Mouse (Mus musculus) erythroblast, embryonic 14.5 days (primary cell): Measurements from ENCODE around the gene Kcna6. TPM values are rescaled to one million over a fixed set of nuclear protein-coding genes. Genes with fewer than 3 reads are reported as not detected.

ENCODE experiments used
- H3K27me3 ChIP-seq: 2 replicates; pipeline ENCODE4 v1.6.1; 2012; ENCODE audit warnings: inconsistent platforms; ENCODE audit not compliant: control insufficient read depth
- H3K36me3 ChIP-seq: 2 replicates; pipeline ENCODE4 v1.6.1; 2012; ENCODE audit warnings: mild to moderate bottlenecking, inconsistent platforms; ENCODE audit not compliant: control insufficient read depth
- H3K4me1 ChIP-seq: 2 replicates; pipeline ENCODE4 v1.6.1; 2012; ENCODE audit warnings: inconsistent platforms; ENCODE audit not compliant: control insufficient read depth
- H3K4me3 ChIP-seq: replicated peaks from 2 replicates; pipeline ENCODE3; 2012; ENCODE audit warnings: moderate library complexity, mild to moderate bottlenecking, inconsistent platforms
- H3K9me3 ChIP-seq: 2 replicates; pipeline ENCODE4 v1.6.1; 2012; ENCODE audit warnings: low read length, inconsistent platforms, mixed read lengths; ENCODE audit not compliant: control insufficient read depth
- GATA1 ChIP-seq: IDR thresholded peaks from 2 replicates; pipeline ENCODE4 v1.6.1; 2012; ENCODE audit warnings: low read length, inconsistent platforms, mixed read lengths
- TAL1 ChIP-seq: IDR thresholded peaks from 3 replicates; pipeline ENCODE4 v1.6.1; 2012; ENCODE audit warnings: low read length, inconsistent platforms, mixed read lengths
- polyA plus RNA-seq: library from polyadenylated mRNA; stranded (reverse); fragments of >175 nt; gene quantifications from 2 replicates; pipeline ENCODE4 v1.2.3, GENCODE M21; 2012

Kcna6 gene
- polyA plus RNA-seq, 1 experiment = not detected

DNA sequence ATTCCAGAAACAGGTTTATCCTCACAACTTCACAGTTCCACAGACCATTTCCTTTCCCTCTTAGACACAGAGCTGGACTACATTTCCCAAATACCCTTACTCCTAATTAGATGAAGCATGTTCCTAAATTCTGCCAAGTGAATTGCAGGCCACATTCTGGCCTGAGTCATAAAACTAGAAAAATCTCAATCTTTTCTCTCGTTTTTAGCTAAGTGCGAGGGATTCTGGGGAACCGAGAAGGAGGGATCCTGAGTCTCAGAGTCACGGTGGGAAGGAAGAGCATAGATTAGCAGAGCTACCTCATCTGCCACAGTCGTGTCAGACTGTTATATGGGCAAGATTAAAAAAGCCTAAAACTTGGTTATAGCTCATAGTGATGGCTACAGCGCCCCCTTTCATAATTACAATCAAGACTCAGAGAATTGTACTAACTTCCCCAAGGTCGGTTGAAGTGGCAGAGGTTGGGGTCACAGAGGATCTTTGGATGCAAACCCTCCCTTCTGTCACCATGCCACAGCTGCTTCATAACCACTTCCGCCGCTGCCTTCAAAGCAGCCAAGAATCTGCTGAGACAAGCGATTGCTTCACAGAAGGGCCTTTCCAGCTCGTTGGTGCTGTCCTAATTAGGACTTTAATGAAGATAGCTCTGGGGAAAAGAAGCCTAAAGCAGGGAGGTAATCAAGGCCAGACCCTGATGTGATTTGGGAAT is 28.6 kb upstream of the Kcna6 start:
- H3K9me3 ChIP-seq = no peaks in the 10 kb centered on the region
- no peaks in the 10 kb centered on the region for H3K4me1 ChIP-seq
- H3K27me3 ChIP-seq = no peaks in the 10 kb centered on the region
- H3K4me3 ChIP-seq = no peak overlapping the region
- no peaks in the 10 kb centered on the region for H3K36me3 ChIP-seq
- TF ChIP-seq TAL1 (no peak), GATA1 (no peak)

DNA sequence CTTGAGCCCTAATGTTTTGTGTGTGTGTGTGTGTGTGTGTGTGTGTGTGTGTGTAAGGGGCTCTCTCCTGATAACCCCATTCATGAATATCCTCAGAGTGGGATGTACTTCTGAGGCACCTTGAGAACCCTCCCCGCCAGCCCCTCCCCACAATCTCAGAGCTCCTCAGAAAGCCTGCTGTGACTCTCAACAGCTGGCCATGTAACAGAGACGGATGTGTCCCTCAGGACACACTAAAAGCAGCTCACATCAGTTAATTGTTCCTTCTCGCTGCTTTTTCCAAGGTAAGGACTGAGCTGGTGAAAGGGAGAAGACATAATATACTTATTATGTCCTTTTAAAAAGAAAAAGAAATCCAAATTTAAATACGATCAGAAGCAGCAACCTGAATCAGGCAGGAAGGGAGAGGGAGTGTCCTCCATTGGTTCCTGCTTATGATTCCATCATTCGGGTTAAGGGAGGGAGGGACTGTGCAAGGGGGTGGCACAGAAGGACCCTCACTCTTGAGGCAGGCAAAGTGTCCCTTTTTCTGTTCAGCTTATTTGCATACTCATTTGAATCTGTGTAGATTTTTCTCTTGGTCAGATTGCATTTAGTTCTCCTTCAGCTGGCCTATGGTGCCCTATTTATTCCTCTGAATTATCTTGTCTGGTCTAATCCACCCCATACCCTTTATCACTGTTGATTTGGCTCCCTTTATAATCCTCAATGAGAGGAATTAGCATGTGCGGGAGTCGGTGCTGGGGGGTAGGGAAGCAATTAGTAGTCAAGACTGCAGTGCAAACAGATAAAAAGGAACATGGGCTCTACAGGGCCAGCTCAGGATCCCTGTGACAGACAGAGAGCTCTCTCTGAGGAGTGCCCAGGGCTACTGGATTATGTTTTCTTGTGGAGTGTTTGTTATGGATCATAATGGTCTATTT is 27.4 kb upstream of the Kcna6 start:
- TF ChIP-seq TAL1 (no peak), GATA1 (no peak)
- H3K4me3 ChIP-seq = no peak overlapping the region
- no peaks in the 10 kb centered on the region for H3K4me1 ChIP-seq
- no peaks in the 10 kb centered on the region for H3K27me3 ChIP-seq
- no peaks in the 10 kb centered on the region for H3K36me3 ChIP-seq
- no peaks in the 10 kb centered on the region for H3K9me3 ChIP-seq

GRCm38 (mm10) chr6:126766552-126766951 is 26.1 kb upstream of the Kcna6 start:
- no peaks in the 10 kb centered on the region for H3K27me3 ChIP-seq
- no peaks in the 10 kb centered on the region for H3K9me3 ChIP-seq
- H3K4me3 ChIP-seq = no peak overlapping the region
- TF ChIP-seq GATA1 = no peak
- no peak for TF ChIP-seq TAL1
- H3K4me1 ChIP-seq = no peaks in the 10 kb centered on the region
- H3K36me3 ChIP-seq = no peaks in the 10 kb centered on the region

- TF ChIP-seq TAL1 (no peak), GATA1 (no peak)
- no peaks in the 10 kb centered on the region for H3K4me1 ChIP-seq
- H3K9me3 ChIP-seq = no peaks in the 10 kb centered on the region
- H3K27me3 ChIP-seq = no peaks in the 10 kb centered on the region
- H3K4me3 ChIP-seq = no peak overlapping the region
- no peaks in the 10 kb centered on the region for H3K36me3 ChIP-seq
Measured at GRCm38 (mm10) chr6:126764563-126765091, 24.2 kb upstream of the Kcna6 start.

DNA sequence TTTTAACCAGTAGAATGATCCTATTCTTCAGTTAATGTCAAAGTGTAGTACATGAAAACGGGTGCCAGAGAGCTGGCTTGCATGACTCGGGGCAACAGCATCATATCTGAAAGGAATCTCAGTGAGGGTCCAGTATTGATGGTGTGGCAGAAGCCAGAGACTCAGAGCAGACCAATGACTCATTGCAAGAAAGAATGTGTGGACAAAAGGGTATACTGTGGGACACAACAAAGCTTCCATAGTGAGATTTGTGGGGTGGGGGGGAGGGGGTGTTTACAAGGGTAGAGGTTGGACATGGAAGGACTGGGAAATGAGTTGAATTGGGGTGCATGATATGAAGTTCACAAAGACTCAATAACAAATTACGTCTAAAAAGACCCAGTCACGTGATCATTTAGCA is 20.9 kb upstream of the Kcna6 start:
- no peak overlapping the region for H3K4me3 ChIP-seq
- no peak for TF ChIP-seq GATA1
- TF ChIP-seq TAL1 = no peak
- H3K36me3 ChIP-seq = no peaks in the 10 kb centered on the region

GRCm38 (mm10) chr6:126755729-126756411 is 15.4 kb upstream of the Kcna6 start:
- Histone ChIP-seq H3K9me3 (no peaks in the 10 kb centered on the region; the same call in 1 of the 2 replicates), H3K4me1 (no peaks in the 10 kb centered on the region), H3K4me3 (no peak overlapping the region), H3K27me3 (no peaks in the 10 kb centered on the region), H3K36me3 (no peaks in the 10 kb centered on the region)
- no peak for TF ChIP-seq GATA1

More for the DNA sequence above, 20.9 kb upstream of the Kcna6 start:
- Histone ChIP-seq H3K27me3 (no peaks in the 10 kb centered on the region), H3K4me1 (no peaks in the 10 kb centered on the region), H3K9me3 (no peaks in the 10 kb centered on the region; the same call in 1 of the 2 replicates)

DNA sequence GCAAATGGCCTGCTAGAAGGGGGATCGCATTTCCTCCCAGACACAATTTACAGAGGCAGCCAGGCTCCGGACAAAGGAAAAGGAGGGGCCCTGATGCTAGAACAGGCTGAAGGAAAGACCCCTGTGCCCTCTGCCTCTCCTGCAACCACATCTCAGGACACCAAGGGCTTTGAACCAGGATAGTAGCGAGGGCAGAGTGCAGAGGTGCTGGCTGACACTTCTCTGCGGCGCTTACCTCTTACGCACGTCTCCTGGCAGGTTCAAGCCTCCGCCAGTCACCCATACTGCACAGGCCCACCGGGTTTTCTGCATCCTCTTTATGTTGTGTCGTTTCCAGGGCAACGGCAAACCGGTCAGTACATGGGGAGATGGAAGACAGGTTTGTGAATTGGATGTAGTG is 12.0 kb upstream of the Kcna6 start:
- Histone ChIP-seq H3K4me1 (no peaks in the 10 kb centered on the region), H3K27me3 (no peaks in the 10 kb centered on the region), H3K36me3 (no peaks in the 10 kb centered on the region), H3K4me3 (no peak overlapping the region), H3K9me3 (no peaks in the 10 kb centered on the region)
- TF ChIP-seq GATA1 (no peak), TAL1 (no peak; the same call in 2 of the 3 replicates)

GRCm38 (mm10) chr6:126745888-126746287 is 5.4 kb upstream of the Kcna6 start:
- H3K27me3 ChIP-seq = peaks cover 8% of the 10 kb centered on the region
- H3K9me3 ChIP-seq = no peaks in the 10 kb centered on the region
- TF ChIP-seq GATA1 (no peak), TAL1 (no peak)
- no peaks in the 10 kb centered on the region for H3K36me3 ChIP-seq
- no peaks in the 10 kb centered on the region for H3K4me1 ChIP-seq
- H3K4me3 ChIP-seq = no peak overlapping the region

- peaks cover 36% of the 10 kb centered on the region for H3K27me3 ChIP-seq
- no peaks in the 10 kb centered on the region for H3K36me3 ChIP-seq
- H3K4me3 ChIP-seq = no peak overlapping the region
- no peak for TF ChIP-seq TAL1
- no peak for TF ChIP-seq GATA1
- H3K4me1 ChIP-seq = no peaks in the 10 kb centered on the region
- no peaks in the 10 kb centered on the region for H3K9me3 ChIP-seq
Measured at GRCm38 (mm10) chr6:126742610-126743009, 2.1 kb upstream of the Kcna6 start.
